Comparison of ENCODE assay signal across 8 mouse cellular contexts in genomic region chr1:89525825-89526224, GRCm38 (mm10).
DNase-seq lines count a peak whose midpoint lies in the region; ATAC-seq lines count a peak whose summit lies in the region.

No protein-coding gene starts in this region.

- peak; percentile 74 for ATAC-seq in frontal cortex, adult (ENCODE audit: low TSS enrichment)

- peak; percentile 52 for DNase-seq in ovary, postnatal 14 days (ENCODE audit: low spot score)
- no peak for DNase-seq in ovary, adult 18-20 months (ENCODE audit: low spot score)
- DNase-seq in brain, adult 2 months (ENCODE audit: low read depth, low spot score): peak; percentile 98
- DNase-seq in kidney, postnatal 14 days: peak; percentile 77
- peak; percentile 57 for DNase-seq in lung, postnatal 14 days
- DNase-seq in testis, postnatal 10 days (ENCODE audit: low spot score): peak; percentile 60
- no peak for DNase-seq in yolk sac, embryonic 10.5 days (ENCODE audit: low spot score)

Comparison
In these comparisons a context has a peak if more than half of its experiments do, and no peak if none do; other contexts are left out.
1. DNase-seq: peak in ovary, postnatal 14 days (single experiment), brain, adult 2 months (single experiment), kidney, postnatal 14 days (single experiment), lung, postnatal 14 days (single experiment) and testis, postnatal 10 days (single experiment); none in ovary, adult 18-20 months (single experiment) and yolk sac, embryonic 10.5 days (single experiment).